16 mouse cellular contexts compared by ENCODE assay signal in the genomic region with DNA sequence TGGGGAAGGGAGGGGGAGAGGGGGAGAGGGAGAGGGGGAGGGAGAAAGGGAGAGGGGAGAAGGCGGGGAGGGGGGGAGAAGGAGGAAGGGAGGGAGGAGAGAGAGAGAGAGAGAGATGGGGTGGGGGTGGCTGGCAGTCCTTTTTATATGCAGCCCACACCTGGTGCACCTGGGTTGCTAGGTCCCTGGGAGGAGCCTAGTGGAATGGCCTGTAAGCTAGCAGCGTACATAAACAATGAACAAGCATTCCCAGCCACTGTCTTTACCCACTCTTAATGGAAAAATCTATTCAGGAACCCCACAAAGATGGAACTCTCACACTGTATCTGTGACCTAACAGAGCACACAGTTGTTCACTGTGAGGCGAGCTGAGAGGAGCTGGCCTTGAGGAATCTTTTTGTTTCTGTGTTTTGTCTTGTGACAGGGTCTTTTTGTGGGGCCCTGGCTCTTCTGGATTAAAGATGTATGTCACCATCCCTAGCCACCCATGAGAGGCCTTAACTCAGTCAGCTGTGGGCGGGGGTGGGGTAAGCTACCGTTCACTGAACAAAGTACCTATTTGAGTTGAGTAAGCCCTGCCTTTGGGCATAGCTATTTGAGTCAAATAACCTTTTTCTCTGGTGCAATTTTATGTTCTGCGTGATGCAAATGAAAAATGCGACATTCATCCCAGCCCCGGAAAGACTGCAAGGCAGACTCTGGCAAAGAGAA. TPM values are rescaled to one million over a fixed set of nuclear protein-coding genes. Genes with fewer than 3 reads are reported as not detected.
DNase-seq lines count a peak whose midpoint lies in the region; ATAC-seq lines count a peak whose summit lies in the region.
"Had no signal": no experiment of that assay in that cellular context is flagged by ENCODE, and none has a peak within 500 bp of the region (broad histone marks: within the 10 kb centered on the region; RNA-seq: fewer than 3 reads in every experiment).

No protein-coding gene starts in this region.

- no peak overlapping the region for H3K4me2 ChIP-seq in midbrain, embryonic 13.5 days (replicated peaks)
- H3K4me2 ChIP-seq: limb, embryonic 15.5 days; lung, embryonic 15.5 days had no signal

- ATAC-seq in midbrain, embryonic 13.5 days, result peak; percentile 34; the same call in 1 of the 2 replicates

- H3K9me3 ChIP-seq in hindbrain, embryonic 10.5 days, result no peaks in the 10 kb centered on the region
- H3K9me3 ChIP-seq in midbrain, embryonic 13.5 days, result no peaks in the 10 kb centered on the region
- H3K9me3 ChIP-seq: limb, embryonic 15.5 days; lung, embryonic 15.5 days; megakaryocyte, embryonic 14.5 days had no signal

- peak; percentile 43 for DNase-seq in retina, postnatal 1 day
- no peak for DNase-seq in retina, embryonic 14.5 days (ENCODE audit: low spot score)
- no peak for DNase-seq in hindbrain, embryonic 10.5 days (ENCODE audit: low spot score)
- no peak for DNase-seq in adipocyte (ENCODE audit: low spot score)
- DNase-seq in heart, postnatal 10 days, result no peak
- no peak for DNase-seq in urinary bladder, postnatal 25 days (ENCODE audit: low spot score)
- DNase-seq: cerebellum, adult 11-12 months; heart, postnatal 36 days; kidney, adult 18-20 months; right cerebral cortex, postnatal 14 days; thymus, adult 2 months had no signal

- H3K27ac ChIP-seq in hindbrain, embryonic 10.5 days, result peak overlapping the region; percentile 29
- H3K27ac ChIP-seq in midbrain, embryonic 13.5 days, result peak overlapping the region; percentile 59
- H3K27ac ChIP-seq: left cerebral cortex, adult 2 months; limb, embryonic 15.5 days; lung, embryonic 15.5 days had no signal

- H3K4me1 ChIP-seq in hindbrain, embryonic 10.5 days (replicated peaks), result peaks cover 21% of the 10 kb centered on the region
- H3K4me1 ChIP-seq in midbrain, embryonic 13.5 days (replicated peaks), result peaks cover 22% of the 10 kb centered on the region
- H3K4me1 ChIP-seq: lung, embryonic 15.5 days had no signal

- intact Hi-C loops in heart, postnatal 10 days (cut with DNase I), result no loop called here

- H3K4me3 ChIP-seq in hindbrain, embryonic 10.5 days, result no peak overlapping the region
- H3K4me3 ChIP-seq in midbrain, embryonic 13.5 days (replicated peaks), result no peak overlapping the region
- H3K4me3 ChIP-seq: left cerebral cortex, adult 2 months; limb, embryonic 15.5 days; lung, embryonic 15.5 days; megakaryocyte, embryonic 14.5 days had no signal

- 0 out of 2 replicates have a peak overlapping the region, but pooled peaks have one; percentile 5 for H3K9ac ChIP-seq in midbrain, embryonic 13.5 days (replicated peaks)
- H3K9ac ChIP-seq: limb, embryonic 15.5 days; lung, embryonic 15.5 days had no signal

- WGBS in hindbrain, embryonic 10.5 days, result 41% methylated on average over 8 of the region's 8 CpGs
- WGBS in midbrain, embryonic 13.5 days, result 26% methylated on average over 7 of the region's 8 CpGs

- no peaks in the 10 kb centered on the region for H3K27me3 ChIP-seq in hindbrain, embryonic 10.5 days (ENCODE audit: insufficient read depth, poor library complexity, severe bottlenecking)
- H3K27me3 ChIP-seq in midbrain, embryonic 13.5 days, result no peaks in the 10 kb centered on the region
- H3K27me3 ChIP-seq: limb, embryonic 15.5 days; lung, embryonic 15.5 days had no signal

- no peaks in the 10 kb centered on the region for H3K36me3 ChIP-seq in hindbrain, embryonic 10.5 days
- no peaks in the 10 kb centered on the region for H3K36me3 ChIP-seq in midbrain, embryonic 13.5 days
- H3K36me3 ChIP-seq: limb, embryonic 15.5 days; lung, embryonic 15.5 days had no signal

RNA-seq across cellular contexts. Expression of a gene that starts 30.1 kb away (rescaled TPM):
- polyA plus RNA-seq in hindbrain, embryonic 10.5 days (2016; fragmentation: Nextera tagmentation; extraction: Ambion mirVana), result 12.4 and 19.9 TPM in 2 replicates
- 42.0 and 46.2 TPM in 2 replicates for polyA plus RNA-seq in midbrain, embryonic 13.5 days (2015; fragmentation: Nextera tagmentation; extraction: Ambion mirVana)
- total RNA-seq in heart, postnatal 10 days (2021), result 1 to 10 TPM; 6.8 to 9.2 TPM
